Mouse (Mus musculus): ENCODE measurements around the gene Fam118b. TPM values are rescaled to one million over a fixed set of nuclear protein-coding genes. Genes with fewer than 3 reads are reported as not detected.
A peak's percentile ranks its signal among the peaks of the same experiment; 100 is the strongest.

Gene Fam118b
- polyA plus RNA-seq, 1 experiment = 3.5 TPM

DNA sequence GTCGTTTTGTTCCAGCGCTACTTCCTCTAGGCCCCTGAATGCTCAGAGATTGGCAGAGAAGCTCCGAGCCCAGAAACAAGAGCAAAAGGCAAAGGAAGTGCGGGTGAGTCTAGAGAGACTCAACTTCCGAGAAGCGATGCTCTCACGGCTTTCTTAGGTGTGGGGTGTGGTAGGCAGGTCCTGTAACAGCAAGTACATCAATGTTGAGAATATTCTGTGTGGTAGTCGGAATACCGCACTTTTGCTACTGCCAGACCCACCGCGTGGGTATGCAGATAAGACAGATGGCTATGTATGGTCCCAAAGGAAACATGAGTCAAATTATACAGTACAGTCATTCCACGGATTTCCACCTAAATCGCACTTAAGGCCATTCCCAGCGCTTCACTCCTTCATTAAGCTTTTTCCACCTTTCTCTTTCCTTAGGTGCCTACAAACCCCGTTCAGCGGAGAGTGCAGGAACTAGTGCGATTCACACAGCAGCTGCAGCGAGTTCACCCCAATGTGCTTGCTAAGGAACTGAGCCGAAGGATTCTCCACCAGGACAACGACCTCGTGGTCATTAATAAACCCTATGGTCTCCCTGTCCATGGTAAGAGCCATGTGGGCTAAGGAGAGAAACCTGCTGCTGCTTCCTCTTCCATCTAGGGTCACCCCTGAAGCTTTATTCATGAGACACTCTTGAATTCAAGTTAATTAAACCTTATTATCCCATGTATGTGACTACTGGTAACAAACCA lies 541 bp upstream of the Fam118b start:
- no peak for TF ChIP-seq FLI1 (IDR thresholded peaks at IDR 0.05; ENCODE audit: low read length)
- TF ChIP-seq GATA1 (IDR thresholded peaks at IDR 0.05; ENCODE audit: borderline replicate concordance, low read length) = no peak
- Histone ChIP-seq H3K4me3 (replicated peaks) (peak overlapping the region; percentile 96), H3K27me3 (replicated peaks) (no peaks in the 10 kb centered on the region), H3K36me3 (replicated peaks; ENCODE audit: low read length) (peaks cover 37% of the 10 kb centered on the region), H3K9me3 (no peaks in the 10 kb centered on the region), H3K4me1 (peaks cover 49% of the 10 kb centered on the region)

DNA sequence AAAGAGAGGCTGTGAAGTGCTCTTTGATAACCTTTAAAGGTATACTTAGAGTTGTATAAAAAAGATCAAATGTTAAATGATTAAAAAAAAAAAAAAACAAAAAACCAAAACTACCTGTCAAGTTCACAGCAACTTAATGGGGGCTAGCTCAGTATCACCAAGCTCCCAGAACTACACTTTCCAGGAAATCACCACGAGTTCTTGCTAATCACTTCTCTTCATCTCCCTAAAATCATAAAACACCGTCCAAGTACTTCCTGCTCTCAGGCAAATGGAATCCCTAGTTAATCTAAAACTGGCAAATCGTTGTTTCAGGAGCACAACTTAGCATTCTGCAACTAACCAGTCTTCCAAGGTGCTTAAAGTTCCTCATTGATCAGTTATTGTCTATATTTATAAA lies 3.1 kb downstream of the Fam118b start:
- TF ChIP-seq GATA1 (IDR thresholded peaks at IDR 0.05; ENCODE audit: borderline replicate concordance, low read length) (no peak), FLI1 (IDR thresholded peaks at IDR 0.05; ENCODE audit: low read length) (no peak)
- H3K9me3 ChIP-seq = no peaks in the 10 kb centered on the region
- H3K27me3 ChIP-seq (replicated peaks) = no peaks in the 10 kb centered on the region
- peaks cover 4% of the 10 kb centered on the region for H3K36me3 ChIP-seq (replicated peaks; ENCODE audit: low read length)
- H3K4me1 ChIP-seq = peaks cover 38% of the 10 kb centered on the region
- H3K4me3 ChIP-seq (replicated peaks) = no peak overlapping the region

DNA sequence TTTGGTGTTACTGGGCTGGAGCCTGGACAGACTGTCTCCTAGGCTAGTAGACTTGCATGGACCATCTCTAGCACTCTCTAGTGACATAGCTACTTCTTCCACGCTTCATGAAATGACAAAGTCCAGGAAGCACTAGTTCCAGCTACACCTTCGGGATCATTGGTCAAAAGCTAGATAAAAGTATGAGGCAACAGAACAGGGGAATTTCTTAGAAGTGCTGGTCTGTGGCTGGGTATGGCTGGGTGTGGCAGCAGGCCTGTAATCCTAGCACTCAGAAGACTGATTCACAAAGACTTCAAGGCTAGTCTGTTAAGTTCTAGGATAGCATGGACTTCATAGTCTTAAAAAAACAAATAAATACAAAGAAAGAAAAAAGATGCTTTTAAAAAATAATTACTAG lies 4.2 kb downstream of the Fam118b start:
- Histone ChIP-seq H3K27me3 (replicated peaks) (no peaks in the 10 kb centered on the region), H3K4me1 (peaks cover 30% of the 10 kb centered on the region), H3K9me3 (no peaks in the 10 kb centered on the region), H3K4me3 (replicated peaks) (no peak overlapping the region), H3K36me3 (replicated peaks; ENCODE audit: low read length) (peaks cover 2% of the 10 kb centered on the region)
- TF ChIP-seq FLI1 (IDR thresholded peaks at IDR 0.05; ENCODE audit: low read length) (no peak), GATA1 (IDR thresholded peaks at IDR 0.05; ENCODE audit: borderline replicate concordance, low read length) (no peak)

DNA sequence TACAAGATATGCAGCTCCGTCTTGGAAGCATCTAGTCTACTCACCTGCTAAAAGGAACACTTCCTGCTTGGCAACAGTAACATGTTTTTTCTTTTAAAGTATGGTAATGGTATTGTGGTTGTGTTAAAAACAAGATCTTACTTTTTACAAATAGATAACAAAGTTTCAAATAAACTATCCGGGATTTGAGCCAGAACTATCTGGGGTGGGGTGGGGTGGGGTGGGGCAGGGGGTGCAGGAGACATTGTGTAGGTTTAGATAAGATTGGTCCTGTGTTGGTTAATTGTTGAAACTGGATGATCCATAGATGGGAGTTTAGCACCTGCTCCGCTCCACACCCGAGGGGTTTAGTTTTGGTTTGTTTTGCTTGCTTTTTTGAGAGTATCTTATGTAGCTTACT lies 5.2 kb downstream of the Fam118b start:
- Histone ChIP-seq H3K27me3 (replicated peaks) (no peaks in the 10 kb centered on the region), H3K9me3 (no peaks in the 10 kb centered on the region), H3K36me3 (replicated peaks; ENCODE audit: low read length) (peaks cover 2% of the 10 kb centered on the region), H3K4me3 (replicated peaks) (no peak overlapping the region), H3K4me1 (peaks cover 26% of the 10 kb centered on the region)
- TF ChIP-seq FLI1 (IDR thresholded peaks at IDR 0.05; ENCODE audit: low read length) (no peak), GATA1 (IDR thresholded peaks at IDR 0.05; ENCODE audit: borderline replicate concordance, low read length) (no peak)

DNA sequence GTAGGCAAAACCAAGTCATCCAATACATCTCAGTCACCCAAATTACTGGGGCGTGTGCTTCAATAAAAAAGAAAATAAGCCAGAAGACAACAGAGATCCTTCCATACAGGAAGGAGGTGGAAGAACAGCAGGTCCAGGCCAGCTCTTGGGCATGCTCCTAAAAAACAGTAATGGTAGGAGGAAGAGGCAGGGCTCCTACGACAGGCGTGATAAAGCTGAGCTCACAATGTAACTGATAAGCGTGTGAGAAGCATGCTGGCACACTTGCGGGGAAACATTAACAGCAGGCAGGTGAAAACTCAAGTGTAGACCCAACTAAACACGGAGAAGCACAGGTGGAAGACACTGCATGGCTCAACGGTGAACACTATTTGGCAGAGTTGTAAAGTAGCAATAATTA lies 10.2 kb downstream of the Fam118b start:
- peaks cover 2% of the 10 kb centered on the region for H3K36me3 ChIP-seq (replicated peaks; ENCODE audit: low read length)
- no peak overlapping the region for H3K4me3 ChIP-seq (replicated peaks)
- H3K9me3 ChIP-seq = no peaks in the 10 kb centered on the region
- TF ChIP-seq GATA1 (IDR thresholded peaks at IDR 0.05; ENCODE audit: borderline replicate concordance, low read length) (no peak), FLI1 (IDR thresholded peaks at IDR 0.05; ENCODE audit: low read length) (no peak)
- peaks cover 15% of the 10 kb centered on the region for H3K4me1 ChIP-seq
- no peaks in the 10 kb centered on the region for H3K27me3 ChIP-seq (replicated peaks)

DNA sequence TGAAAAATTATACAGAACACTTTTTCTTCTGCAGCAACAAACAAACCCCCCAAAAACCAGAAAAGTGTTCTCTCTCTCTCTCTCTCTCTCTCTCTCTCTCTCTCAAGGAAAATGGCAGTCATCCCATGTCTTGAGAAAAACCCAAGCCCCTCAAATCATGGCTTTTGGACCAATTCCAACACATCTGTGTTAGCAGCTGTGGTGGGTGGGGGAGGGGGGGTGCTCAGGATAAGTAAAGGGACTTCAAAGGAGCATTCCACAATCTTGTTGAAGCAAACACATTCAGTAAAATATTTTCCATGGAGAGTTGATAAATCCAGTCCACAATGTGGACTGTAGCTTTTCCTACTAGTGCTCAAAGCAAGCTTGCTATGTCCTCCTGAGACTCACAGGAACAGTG lies 18.1 kb downstream of the Fam118b start:
- H3K36me3 ChIP-seq (replicated peaks; ENCODE audit: low read length) = no peaks in the 10 kb centered on the region
- H3K4me3 ChIP-seq (replicated peaks) = no peak overlapping the region
- TF ChIP-seq FLI1 (IDR thresholded peaks at IDR 0.05; ENCODE audit: low read length) (no peak), GATA1 (IDR thresholded peaks at IDR 0.05; ENCODE audit: borderline replicate concordance, low read length) (no peak)

DNA sequence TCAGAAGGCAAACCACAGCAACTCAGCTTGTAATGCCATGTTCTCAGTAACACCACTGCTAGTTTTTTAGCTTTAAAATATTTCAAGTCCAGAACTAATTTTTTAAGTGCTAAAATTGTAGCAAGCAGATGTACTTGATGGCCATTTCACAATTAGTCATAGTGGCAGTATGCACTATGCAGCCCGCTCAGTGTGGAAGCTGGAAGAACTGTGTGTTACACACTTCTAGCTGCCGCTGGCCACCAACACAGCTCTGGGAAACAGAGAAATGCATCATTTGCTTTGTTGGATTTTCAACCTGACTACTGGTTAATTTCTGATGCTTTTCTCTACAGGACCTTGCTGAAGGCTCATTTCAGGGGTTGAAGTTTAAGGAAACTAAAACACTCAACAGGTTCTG lies 20.2 kb downstream of the Fam118b start:
- no peaks in the 10 kb centered on the region for H3K4me1 ChIP-seq
- H3K27me3 ChIP-seq (replicated peaks) = no peaks in the 10 kb centered on the region
- H3K9me3 ChIP-seq = no peaks in the 10 kb centered on the region
- no peak overlapping the region for H3K4me3 ChIP-seq (replicated peaks)
- no peaks in the 10 kb centered on the region for H3K36me3 ChIP-seq (replicated peaks; ENCODE audit: low read length)
- TF ChIP-seq FLI1 (IDR thresholded peaks at IDR 0.05; ENCODE audit: low read length) (no peak), GATA1 (IDR thresholded peaks at IDR 0.05; ENCODE audit: borderline replicate concordance, low read length) (no peak)

More for the DNA sequence above, 18.1 kb downstream of the Fam118b start:
- Histone ChIP-seq H3K27me3 (replicated peaks) (no peaks in the 10 kb centered on the region), H3K9me3 (no peaks in the 10 kb centered on the region), H3K4me1 (peaks cover 4% of the 10 kb centered on the region; the same call in 1 of the 2 replicates)

DNA sequence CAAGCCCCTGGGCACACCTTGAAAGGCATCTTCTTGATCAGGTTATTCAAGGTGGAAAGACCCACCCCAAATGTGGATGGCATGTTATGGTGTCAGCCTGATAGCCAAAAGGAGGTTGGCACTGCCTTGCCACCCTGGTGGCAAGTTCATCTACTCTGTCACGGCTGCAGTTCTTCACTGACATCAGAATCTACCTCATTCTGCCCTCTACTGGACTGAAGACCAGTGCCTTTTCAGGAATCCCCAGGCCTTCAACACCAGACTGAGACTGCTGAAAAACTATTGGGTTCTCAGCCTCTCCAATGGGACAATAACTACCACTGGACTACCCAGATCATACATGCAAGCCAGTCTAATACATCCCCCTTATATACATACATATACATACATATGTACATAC lies 27.9 kb downstream of the Fam118b start:
- Histone ChIP-seq H3K4me1 (peaks cover 10% of the 10 kb centered on the region), H3K27me3 (replicated peaks) (no peaks in the 10 kb centered on the region), H3K36me3 (replicated peaks; ENCODE audit: low read length) (peaks cover 12% of the 10 kb centered on the region), H3K4me3 (replicated peaks) (no peak overlapping the region), H3K9me3 (no peaks in the 10 kb centered on the region)
- TF ChIP-seq GATA1 (IDR thresholded peaks at IDR 0.05; ENCODE audit: borderline replicate concordance, low read length) = no peak
- TF ChIP-seq FLI1 (IDR thresholded peaks at IDR 0.05; ENCODE audit: low read length) = no peak

DNA sequence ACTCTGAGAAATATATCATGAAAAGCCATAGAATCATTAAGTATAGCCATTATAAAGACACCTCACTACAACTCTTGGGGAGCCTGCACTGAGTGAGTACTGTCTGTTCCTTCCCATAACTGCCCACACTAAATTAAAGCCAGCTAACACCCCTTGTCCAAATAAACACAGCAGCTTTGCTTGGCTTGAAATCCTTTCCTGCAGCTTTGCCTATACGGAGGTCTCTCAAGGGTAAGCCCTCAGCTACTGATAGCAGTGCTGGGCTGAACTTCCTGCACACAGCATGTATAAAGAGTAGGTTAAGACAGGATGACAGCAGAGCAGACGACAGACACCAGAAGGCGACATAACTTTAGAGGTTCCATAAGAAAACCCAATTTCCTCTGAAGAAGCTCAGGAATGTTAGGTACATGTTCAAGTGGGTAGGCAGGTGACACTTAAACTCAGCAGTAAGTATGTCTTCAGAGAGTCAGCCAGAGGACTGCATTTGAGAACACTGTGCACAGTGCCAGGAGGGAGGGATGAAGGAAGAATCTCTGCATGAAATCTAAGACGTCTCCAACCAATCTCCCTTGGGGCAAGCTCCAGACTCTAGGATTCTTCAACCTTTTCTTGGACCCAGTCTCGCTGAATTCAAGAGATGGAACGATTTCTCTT lies 28.6 kb downstream of the Fam118b start:
- H3K36me3 ChIP-seq (replicated peaks; ENCODE audit: low read length) = peaks cover 19% of the 10 kb centered on the region
- H3K27me3 ChIP-seq (replicated peaks) = no peaks in the 10 kb centered on the region
- H3K4me1 ChIP-seq = peaks cover 10% of the 10 kb centered on the region
- H3K4me3 ChIP-seq (replicated peaks) = no peak overlapping the region
- no peaks in the 10 kb centered on the region for H3K9me3 ChIP-seq
- TF ChIP-seq FLI1 (IDR thresholded peaks at IDR 0.05; ENCODE audit: low read length) (no peak), GATA1 (IDR thresholded peaks at IDR 0.05; ENCODE audit: borderline replicate concordance, low read length) (no peak)

DNA sequence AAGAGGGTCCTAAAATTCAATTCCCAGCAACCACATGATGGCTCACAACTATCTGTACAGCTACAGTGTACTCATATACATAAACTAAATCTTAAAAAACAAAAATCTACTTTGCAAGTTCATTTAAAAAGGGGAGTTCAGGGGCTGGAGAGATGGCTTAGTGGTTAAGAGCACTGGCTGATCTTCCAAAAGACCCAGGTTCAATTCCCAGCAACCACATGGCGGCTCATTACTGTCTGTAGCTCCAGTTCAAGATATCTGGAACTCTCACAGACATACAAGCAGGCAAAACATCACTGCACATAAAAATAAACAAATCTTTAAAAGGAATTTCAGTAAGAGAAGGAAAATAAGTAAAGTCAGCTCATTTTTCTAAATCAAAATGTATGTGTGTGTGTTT lies 29.2 kb downstream of the Fam118b start:
- no peak overlapping the region for H3K4me3 ChIP-seq (replicated peaks)
- H3K9me3 ChIP-seq = no peaks in the 10 kb centered on the region
- peaks cover 10% of the 10 kb centered on the region for H3K4me1 ChIP-seq
- peaks cover 26% of the 10 kb centered on the region for H3K36me3 ChIP-seq (replicated peaks; ENCODE audit: low read length)
- TF ChIP-seq FLI1 (IDR thresholded peaks at IDR 0.05; ENCODE audit: low read length) (no peak), GATA1 (IDR thresholded peaks at IDR 0.05; ENCODE audit: borderline replicate concordance, low read length) (no peak)
- no peaks in the 10 kb centered on the region for H3K27me3 ChIP-seq (replicated peaks)

Data from megakaryocyte, embryonic 14.5 days (primary cell).